Mouse (Mus musculus) kidney, adult 9 months (tissue): ENCODE measurements around the gene Col4a2.
A peak's percentile ranks its signal among the peaks of the same experiment; 100 is the strongest.

Experiments used
- DNase-seq: peaks from one replicate; pipeline ENCODE4 v3.0.0; 2022

The Col4a2 gene

DNA sequence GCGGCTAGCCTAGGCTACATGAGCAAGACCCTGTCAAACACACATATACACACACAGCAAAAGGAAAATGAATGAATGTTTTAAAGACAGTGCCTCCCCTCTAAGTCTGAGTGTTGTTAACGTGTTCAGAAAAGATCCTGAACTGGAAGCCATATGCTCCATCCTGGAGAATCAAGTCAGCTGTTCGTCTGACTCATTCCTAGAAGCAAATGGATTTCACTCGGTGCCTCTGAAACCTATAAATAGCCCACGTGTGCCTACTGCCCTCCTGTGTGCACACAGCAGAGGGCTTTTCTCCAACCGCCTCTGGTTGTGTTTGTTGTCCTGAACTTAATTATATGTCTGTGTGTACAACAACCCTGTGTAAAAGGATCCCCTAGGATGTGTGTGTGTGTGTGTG is 109.4 kb downstream of the Col4a2 start:
- DNase-seq: no peak

DNA sequence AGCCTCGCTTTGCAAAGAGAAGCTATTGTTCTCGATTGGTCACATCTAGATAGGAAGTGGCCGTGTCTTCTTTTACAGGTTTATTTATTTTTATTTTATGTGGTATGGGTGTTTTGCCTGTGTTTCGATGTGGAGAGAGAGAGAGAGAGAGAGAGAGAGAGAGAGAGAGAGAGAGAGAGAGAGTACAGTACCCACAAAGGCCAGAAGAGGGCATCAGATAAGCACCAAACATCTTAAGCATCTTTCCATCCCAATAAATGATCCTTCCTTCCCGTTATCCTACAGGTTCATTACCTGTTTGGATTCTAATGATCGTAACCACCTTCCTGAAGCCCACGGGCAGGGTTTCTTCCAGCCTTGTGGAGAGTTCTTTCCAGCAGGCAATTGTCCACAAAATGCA is 110.5 kb downstream of the Col4a2 start:
- DNase-seq: no peak

DNA sequence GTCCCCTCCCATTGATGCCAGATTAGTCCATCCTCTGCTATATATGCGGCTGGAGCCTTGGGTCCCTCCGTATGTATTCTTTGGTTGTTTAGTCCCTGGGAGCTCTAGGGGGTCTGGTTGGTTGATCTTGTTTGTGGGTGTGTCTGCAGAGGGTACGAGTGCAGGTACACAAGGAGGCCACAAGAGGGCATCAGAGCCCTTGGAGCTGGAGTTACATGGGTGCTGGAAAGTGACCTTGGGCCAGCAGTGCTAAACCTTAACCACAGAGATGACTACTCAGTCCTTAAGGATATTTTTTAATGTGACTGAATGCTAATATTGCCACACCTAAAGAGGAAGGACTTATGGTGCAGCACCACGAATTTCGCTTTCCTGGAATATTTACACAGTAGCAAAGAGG is 118.1 kb downstream of the Col4a2 start:
- peak; percentile 52 for DNase-seq

DNA sequence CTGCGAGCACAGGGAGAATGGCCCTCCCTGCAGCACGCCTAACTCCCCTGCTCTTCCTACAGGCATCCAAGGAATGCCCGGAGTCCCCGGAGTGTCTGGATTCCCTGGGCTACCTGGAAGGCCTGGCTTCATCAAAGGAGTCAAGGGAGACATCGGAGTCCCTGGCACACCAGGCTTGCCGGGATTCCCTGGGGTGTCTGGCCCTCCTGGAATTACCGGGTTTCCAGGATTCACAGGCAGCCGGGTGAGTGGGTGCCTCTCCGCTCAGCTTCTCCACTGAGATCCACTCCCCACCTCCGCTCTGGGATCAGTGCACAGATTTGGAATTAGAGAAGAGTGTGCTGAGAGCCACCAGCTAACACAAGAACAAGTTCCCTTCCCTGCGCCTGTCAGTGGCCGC is 125.3 kb downstream of the Col4a2 start:
- DNase-seq: no peak

DNA sequence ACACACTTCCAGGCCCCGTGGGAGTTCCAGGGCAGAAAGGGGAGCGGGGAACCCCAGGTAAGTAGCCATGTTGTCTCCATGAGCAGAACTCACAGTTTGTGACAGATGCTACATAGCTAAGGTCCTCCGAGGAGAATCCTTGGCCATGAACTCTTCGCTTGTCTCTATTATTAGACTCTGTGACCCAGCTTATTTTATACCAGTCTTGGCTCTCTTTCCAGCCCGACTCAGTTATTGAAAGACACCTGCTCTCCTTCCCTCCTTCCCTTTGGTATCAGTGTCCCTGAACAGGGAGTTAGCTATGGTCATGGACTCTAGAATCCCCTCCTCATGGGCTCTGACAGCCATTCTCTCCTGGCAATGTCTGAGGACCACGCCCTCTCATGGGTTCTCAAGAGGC is 128.7 kb downstream of the Col4a2 start:
- DNase-seq: no peak

DNA sequence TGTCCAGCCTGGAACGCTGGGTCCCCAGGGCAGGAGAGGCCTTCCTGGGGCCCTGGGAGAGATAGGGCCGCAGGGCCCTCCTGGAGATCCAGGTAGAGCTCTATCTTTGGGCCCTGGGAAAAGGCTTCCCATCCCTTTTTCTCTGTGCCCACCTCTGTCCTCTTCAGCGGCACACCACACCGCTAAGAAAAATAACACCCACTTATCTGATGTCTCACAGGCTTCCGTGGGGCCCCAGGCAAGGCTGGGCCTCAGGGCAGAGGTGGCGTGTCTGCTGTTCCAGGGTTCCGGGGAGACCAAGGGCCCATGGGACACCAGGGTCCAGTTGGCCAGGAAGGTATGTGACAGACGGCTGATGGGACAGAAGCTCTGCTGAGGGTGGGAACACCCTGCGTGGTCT is 131.0 kb downstream of the Col4a2 start:
- DNase-seq: no peak

DNA sequence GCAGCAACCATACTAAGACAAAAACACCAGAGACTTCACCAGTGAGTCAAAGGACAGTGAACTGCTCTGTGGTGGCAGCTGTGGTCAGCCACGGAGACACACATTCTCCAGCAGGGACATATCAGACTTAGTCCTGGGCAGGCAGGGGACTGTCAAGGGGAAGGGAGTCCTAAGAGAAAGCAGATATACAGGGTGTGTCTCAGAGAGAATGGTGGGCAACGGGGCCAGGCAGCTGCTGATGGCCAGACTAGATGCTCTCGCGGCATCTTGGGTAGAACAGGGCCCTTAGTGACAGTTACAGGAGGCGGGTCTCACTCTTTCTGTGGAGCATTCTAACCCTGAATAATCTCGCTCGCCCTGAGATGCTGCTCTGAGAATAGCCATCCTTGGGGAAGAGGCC is 131.6 kb downstream of the Col4a2 start:
- DNase-seq: no peak

DNA sequence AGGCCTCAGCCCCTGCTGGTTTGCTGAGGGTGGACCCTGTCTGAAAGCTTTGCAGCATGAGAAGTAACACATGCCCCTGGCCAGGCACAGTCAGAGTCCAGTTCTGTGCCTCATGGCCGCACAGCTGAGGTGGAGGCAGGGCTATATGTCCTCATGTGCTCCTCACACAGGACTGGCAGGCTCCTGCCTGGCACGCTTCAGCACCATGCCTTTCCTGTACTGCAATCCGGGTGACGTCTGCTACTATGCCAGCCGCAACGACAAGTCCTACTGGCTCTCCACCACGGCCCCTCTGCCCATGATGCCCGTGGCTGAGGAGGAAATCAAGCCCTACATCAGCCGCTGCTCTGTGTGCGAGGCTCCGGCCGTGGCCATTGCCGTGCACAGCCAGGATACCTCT is 133.2 kb downstream of the Col4a2 start:
- DNase-seq: no peak

DNA sequence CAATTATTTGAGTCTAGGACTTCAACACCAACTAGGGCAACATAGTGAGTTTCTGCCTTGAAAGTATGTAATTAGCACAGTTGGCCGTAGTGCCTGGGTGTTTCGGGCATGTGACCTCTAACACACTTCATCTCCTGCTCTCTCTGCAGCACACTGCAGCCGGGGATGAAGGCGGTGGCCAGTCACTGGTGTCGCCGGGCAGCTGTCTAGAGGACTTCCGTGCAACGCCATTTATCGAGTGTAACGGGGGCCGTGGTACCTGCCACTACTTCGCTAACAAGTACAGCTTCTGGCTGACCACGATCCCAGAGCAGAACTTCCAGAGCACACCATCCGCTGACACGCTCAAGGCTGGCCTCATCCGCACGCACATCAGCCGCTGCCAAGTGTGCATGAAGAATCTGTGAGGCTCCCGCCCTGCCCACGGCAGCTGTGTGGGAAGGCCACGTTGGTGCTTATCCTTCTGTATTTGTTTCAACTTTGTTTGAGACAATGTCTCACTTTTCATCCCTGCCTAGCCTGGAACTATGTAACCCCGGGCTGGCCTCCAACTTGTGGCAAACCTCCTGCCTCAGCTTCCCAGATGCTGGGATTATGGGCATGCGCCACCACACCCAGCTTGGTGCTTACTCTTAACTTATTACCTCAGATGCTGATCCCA is 135.4 kb downstream of the Col4a2 start:
- DNase-seq: no peak

DNA sequence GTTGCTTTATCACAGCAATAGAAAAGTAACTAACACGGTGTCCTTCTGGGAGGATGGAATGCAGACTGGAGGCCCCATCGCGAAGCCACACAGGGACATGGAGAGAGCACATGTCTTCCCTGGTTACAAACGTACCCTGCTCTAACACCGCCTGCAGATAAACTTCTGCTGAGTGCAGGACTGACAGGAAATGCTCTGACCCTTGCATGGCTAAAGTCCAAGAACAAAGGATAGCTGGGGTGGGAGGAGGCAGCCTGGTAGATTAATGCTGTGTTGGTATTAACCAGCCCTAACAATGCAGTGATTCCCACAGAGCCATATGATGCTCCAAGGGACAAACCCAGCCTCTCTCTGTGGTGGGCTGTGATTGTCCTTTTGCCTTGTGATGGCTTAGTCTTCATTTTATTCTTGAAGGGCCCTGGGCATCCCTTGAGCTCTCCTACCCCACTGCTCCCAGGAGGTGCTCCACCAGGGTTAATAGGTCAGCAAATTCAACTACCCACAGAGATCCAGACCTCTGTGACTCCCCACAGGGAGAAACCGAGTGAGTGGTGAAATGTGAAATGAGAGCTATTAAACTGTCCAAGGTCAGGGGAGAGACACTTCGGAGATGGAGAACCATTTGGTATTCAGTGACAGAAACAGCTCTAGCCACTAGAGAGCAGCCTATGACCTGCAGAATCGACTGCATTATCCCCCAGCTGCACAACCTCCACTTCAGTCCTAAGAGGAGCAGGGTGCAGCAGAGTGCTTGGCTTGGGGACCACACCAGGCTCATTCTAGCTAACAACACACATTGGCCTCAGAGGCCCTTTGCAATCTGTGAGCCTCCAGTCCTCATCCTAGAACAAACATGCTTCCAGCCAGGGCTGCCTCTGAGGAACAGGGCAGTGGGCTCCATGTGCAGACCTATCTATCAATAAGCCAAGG is 137.8 kb downstream of the Col4a2 start:
- peak; percentile 77 for DNase-seq

DNA sequence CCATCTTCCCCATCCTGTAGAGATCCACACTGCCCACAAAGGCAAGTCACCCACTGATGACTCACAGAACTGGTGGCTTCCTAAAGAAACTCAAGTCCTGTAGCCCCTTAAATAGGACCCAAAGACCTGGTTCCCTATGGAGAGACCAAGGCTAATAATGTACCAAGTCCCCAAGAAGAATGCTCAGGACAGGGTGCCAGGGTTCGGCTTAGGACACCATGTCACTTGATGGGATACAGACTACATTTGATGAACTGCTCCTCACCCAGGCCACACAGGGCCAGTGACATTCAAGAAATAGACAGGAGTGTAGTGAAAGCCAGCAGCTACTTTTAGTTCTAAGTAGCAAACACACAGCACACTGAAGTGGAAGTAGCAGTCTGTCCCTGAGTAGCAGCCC is 139.5 kb downstream of the Col4a2 start:
- no peak for DNase-seq

DNA sequence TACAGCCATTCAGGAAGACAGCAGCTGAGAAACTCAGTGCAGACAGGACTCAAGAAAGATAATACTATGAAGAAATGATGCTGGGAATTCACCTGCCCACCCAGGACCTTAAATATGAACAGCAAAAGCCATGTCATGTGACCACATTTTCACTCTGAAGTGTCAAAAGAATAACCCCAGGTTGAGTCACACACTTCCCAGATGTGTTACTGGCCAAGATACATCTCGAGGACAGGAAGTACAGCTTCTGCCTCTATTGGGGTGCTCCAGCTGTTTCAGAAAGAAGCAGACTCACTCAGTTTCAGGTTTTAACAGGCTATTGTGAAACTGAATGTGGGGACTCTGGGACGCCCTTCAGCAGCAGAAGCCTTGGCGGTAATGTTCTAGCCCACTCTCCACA is 140.0 kb downstream of the Col4a2 start:
- DNase-seq: no peak

DNA sequence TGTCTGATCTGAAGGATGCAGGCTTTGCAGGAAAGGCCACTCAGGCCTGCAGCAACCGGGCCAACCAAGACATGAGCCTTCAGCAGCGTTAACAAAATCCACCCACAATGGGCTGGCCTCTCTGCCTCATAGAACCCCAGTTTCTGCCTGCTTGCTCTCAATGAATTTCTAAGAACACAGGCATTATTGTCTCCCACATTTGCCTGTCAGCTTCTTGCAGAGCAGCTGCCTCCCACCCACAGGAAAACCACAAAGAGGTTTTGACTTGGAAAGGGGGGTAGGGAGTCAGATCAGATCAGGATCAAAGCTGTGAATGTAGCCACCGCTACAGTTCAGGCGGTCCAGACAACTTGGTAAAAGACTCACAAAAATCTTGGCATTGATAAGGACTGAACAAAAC is 140.4 kb downstream of the Col4a2 start:
- no peak for DNase-seq

DNA sequence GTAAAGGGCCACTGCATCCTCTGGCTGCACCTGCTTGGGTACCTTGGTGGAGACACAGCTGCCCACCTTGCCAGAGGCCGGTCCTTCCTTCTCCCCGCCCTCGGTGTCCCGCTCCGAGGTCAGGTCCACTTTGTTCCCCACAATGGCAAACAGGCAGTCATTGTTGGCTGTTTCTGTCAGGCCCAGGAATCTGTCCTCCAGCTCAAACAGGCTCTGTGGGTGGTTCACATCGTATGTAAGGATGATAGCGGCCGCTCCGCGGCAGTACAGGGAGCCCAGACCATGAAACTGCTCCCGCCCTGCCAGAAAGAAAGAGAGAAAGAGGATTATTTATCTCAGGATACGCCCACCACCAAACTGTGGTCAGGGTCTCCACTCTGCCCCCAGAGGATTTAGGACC is 141.6 kb downstream of the Col4a2 start:
- DNase-seq: no peak

DNA sequence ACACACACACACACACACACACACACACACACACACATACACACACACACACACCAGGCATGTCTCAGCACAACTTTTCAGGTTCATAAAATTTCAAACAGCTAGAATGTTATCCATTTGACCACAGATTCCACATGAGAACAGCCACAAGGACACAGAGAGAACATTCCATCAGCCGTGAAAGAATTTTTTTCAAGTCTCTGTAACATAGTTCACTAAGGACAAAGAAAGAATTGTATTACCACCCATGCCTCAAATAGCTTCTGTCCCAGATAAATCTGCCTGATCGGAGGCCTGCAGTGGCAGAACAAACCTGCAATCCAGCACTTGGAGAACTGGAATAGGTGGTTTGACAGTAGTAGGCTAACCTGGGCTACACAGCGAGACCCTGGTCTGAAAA is 144.7 kb downstream of the Col4a2 start:
- peak; percentile 51 for DNase-seq

DNA sequence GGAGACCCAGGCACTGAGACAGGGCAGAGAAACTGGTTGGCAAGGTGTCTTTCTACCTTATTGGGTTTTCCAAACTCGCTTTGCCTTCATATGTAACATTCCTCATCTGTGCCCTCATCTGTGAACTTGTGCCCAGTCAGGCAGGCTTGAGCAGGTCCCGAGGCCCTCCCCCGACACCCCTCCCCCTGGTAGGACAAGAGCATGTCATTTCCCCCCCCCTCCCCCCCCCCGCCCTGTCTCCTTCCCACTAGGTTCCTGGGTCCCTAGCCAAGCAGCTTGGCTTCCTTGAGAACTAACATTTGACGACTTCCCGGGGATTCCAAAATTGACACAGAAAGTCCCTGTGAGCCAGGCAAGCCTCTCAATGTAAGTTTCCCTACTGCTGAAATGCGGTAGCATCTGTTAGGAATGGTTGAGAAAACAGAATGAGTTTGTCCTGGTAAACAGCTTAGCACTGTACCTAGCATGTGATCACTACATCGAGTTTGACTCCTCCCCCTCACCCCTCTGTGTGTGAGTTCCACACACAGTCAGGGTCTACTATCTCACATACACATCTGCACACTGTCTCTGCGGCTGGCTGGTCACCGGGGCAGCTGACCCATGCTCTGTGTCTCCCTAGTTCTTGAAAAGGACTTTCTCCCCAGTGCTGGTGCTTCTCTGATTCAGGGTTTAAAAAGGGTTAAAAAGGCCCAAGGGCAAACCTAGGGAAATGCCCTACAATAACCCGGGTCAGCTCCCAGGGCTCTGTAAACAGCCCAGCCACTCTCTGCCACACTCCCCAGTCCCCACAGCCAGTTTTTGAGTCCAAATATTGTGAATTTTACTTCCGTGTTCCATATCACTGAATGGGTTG is 145.6 kb downstream of the Col4a2 start:
- peak; percentile 72 for DNase-seq

DNA sequence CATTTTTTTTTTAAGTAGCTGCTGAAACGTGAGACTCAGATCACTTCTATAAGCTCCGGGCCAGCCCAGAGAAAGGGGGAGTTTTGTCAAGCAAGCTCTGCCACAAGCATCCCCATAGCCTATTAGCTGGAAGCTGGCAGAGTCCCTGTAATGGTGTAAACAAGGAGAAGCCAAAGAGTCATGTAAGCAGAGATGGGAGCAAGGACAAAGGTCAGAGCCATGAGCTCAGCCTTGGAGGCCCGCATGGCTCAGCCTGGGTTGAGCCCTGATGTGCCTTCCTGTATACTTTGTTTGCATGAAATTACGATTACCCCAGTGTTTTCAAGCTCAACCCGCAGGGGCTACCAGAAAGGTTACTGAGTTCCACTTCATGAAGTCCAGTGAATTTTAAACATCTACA is 146.4 kb downstream of the Col4a2 start:
- peak; percentile 77 for DNase-seq

DNA sequence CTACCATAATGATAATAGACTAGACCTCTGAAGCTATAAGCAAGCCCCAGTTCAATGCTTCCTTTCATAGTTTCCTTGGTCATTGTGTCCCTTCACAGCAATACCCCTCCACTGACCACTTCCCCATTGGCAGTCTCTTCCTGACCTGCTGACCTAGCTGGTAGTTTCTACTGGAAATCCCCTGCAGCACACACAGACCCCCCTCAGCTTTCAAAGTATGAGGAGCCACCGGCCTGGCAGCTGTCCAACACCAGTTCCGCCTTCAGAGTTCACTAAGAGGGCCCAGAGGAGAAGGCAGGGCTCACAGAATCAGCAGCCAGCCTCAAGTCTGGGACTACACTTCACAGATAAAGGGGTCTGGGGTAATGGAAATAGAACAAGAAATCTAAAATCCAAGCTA is 148.3 kb downstream of the Col4a2 start:
- peak; percentile 66 for DNase-seq

DNA sequence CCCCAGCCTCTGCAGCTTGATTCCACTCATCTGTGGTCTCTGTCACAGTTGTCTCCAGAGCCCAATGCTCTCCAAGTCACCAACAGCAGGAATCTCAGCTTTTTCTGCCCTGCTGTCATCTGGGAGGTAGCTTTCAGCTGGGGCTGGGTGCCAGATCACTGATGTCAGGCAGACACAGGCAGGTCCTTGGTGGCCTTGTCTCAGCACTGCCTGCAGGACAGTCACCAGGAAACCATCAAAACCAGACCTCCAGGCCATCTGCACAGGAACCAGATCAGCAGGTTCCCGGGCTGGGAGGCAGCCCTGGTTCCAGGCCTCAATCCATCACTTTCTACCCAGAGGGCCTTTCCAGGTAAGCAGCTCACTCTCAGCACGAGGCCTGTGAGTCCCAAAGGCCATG is 149.2 kb downstream of the Col4a2 start:
- no peak for DNase-seq

DNA sequence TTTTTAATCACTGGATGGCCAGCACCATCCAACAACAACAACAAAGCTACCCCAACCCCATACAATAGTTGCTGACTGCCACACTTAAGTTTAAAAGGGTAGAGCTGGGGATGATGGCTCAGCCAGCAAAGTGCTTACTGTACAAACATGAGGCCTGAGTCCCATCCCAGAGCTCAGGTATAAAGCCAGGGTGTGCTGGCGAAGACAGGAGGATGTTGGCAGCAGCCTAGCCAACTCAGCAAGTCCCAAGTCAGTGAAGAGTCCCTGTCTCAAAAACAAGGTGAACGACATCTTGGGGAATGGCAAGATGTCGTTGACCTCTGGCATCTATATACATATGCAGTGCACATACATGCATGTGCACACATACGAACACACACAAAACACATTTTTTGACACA is 150.0 kb downstream of the Col4a2 start:
- DNase-seq: peak; percentile 35

DNA sequence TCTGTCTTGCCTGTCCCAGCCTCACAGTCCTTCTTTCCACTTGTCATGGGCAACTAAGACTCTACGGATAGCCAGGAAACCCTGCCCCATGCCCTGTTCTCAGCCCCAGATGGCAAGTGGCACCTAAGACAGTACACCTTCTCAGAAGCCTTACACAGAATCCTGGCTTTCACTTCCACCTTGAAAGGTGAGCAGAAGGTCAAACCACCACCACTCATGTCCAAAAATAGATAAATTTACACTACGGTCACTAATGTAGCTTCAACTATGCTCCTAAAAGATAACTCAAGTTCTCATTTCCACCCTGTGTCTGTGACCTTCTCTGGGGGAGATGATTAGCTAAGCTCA is 150.9 kb downstream of the Col4a2 start:
- DNase-seq: no peak

DNA sequence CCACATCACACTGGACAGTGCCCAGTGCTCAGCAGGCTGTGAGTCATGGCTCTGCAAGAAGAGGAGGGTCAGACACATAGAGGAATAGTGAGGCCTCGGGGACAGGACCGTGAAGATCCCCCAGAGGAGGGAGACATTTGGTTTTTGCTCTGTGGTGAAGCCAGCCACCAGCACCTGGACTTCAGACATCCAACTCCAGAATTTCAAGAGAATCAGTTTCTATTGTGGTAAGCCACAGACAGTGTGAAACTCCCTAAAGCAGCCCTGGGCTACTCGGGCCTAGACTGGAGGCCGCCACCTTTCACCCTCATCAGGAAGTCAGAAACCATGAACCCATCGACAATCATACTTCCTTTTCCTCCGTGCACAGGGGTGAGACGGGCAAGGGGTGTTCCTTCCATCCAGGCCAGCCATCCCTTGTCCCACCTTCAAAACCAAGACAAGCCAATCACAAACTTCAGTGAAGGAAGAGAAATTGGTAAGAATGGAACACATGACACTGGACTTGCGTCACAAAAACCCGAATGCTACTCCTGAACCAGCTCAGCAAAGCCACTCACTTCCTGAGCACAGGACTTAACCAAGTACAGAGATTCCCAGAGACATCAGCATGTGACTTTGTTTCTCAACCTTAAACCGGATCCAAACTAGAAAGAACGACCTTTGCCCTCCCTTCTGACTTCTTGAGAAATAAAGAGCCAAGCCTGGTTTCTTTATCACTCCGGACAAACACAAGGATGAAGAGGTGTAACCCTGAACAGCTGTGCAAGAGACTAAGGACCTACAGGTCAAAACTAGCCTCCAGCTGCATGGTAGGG is 151.5 kb downstream of the Col4a2 start:
- DNase-seq: peak; percentile 80

DNA sequence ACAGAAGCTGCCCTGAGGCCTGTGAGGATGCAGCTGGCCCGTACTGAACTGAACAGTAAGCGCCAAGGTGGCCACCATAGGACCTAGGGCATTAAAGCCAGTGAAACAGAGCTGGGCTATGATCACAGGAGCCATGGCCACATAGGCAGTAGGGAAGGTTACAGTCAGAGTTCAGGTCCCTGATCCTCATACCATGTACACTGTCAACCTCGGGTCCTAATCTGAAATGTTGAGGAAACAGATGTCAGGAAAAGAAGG is 152.0 kb downstream of the Col4a2 start:
- DNase-seq: no peak
